Mouse (Mus musculus): ENCODE measurements around the gene Naa25. TPM values are rescaled to one million over a fixed set of nuclear protein-coding genes. Genes with fewer than 3 reads are reported as not detected.
A peak's percentile ranks its signal among the peaks of the same experiment; 100 is the strongest.

The Naa25 gene
- polyA plus RNA-seq, 1 experiment from 2014 or later, result 48.0 TPM

DNA sequence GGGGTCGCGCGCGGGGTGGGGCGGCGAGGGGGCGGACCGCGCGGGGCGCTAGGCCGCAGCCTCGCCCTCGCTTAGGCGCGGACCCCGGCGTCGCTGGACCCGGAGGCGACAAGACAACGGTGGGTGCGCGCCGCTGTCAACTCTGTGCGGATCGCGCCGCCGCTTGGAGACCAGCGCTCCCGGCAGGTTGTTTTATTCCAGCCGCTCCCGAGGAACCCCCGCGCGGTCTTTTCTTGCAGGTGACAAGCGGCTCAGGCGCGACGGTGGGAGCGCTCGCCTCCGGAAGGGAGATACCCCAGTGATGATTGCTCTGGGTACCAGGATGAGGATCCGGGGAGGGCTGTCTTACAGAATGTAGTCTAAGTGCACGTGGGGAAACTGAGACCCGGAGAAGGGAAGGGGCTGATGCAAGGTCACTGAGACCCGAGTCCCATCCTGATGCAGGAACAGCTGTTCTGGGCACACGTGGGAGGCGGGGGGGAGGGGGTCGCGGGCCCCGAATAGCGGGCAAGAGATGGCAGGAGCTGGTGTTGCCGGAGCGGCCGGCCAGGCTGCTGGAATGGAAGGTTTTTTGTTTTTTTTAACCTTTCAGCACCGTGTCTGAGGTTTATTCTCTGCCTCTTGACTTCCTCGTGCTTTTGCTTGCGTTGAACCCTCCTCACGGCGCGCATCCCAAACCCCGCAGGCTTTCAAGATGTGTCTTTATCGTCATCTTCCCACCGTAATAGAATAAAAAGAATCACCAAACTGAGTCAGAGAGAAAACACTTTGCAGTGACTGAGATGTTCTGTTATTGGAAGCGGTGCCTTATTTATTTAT, 619 bp downstream of the Naa25 start:
- Histone ChIP-seq H3K9me3 (no peaks in the 10 kb centered on the region), H3K9ac (peak overlapping the region; percentile 75), H3K27ac (peak overlapping the region; percentile 58; the same call in 1 of the 2 replicates), H3K4me1 (replicated peaks) (peaks cover 19% of the 10 kb centered on the region), H3K27me3 (replicated peaks) (no peaks in the 10 kb centered on the region), H3K4me2 (replicated peaks) (peak overlapping the region; percentile 92), H3K4me3 (replicated peaks) (peak overlapping the region; percentile 80), H3K36me3 (no peaks in the 10 kb centered on the region)
- WGBS, result under 1% methylated on average over 67 of the region's 67 CpGs
- peak; percentile 85 for ATAC-seq

GRCm38 (mm10) chr5:121398965-121399462, 1.3 kb downstream of the Naa25 start:
- Histone ChIP-seq H3K27ac (no peak overlapping the region), H3K36me3 (no peaks in the 10 kb centered on the region), H3K4me1 (replicated peaks) (peaks cover 19% of the 10 kb centered on the region), H3K4me2 (replicated peaks) (peak overlapping the region; percentile 92), H3K27me3 (replicated peaks) (no peaks in the 10 kb centered on the region), H3K9ac (peak overlapping the region; percentile 75), H3K4me3 (replicated peaks) (peak overlapping the region; percentile 80), H3K9me3 (no peaks in the 10 kb centered on the region)
- no peak for ATAC-seq
- 47% methylated on average over 9 of the region's 9 CpGs for WGBS

GRCm38 (mm10) chr5:121399540-121399939, 1.8 kb downstream of the Naa25 start:
- Histone ChIP-seq H3K27ac (no peak overlapping the region), H3K4me3 (replicated peaks) (peak overlapping the region; percentile 80; the same call in 1 of the 2 replicates)
- 74% methylated on average over 5 of the region's 5 CpGs for WGBS

DNA sequence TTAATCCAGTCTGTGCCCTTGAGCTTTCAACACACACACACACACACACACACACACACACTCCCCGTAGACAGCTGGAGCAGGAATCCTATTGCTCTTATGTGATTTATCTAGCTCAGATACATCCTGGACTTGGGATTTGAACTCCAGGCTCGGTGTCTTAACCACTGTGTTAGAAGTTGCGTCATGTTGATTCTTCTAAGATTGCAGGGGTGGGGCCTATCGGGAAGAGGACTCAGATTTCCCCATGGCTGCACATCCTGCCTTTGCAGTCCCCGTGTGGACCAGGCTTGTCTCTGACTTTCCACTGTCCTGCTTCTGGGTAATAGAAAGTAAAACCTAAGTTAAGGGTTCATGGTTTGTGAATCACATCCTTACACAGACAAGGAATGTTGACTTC, 2.3 kb downstream of the Naa25 start:
- WGBS, result 48% methylated on average over 5 of the region's 5 CpGs
- H3K9ac ChIP-seq, result no peak overlapping the region
- no peaks in the 10 kb centered on the region for H3K27me3 ChIP-seq (replicated peaks)
- ATAC-seq, result no peak
- no peaks in the 10 kb centered on the region for H3K36me3 ChIP-seq
- H3K4me1 ChIP-seq (replicated peaks), result peaks cover 19% of the 10 kb centered on the region
- no peaks in the 10 kb centered on the region for H3K9me3 ChIP-seq
- H3K4me2 ChIP-seq (replicated peaks), result 0 out of 2 replicates have a peak overlapping the region, but pooled peaks have one; percentile 92
- H3K4me3 ChIP-seq (replicated peaks), result no peak overlapping the region
- H3K27ac ChIP-seq, result no peak overlapping the region

More at GRCm38 (mm10) chr5:121399540-121399939, 1.8 kb downstream of the Naa25 start:
- peaks cover 19% of the 10 kb centered on the region for H3K4me1 ChIP-seq (replicated peaks)
- H3K9me3 ChIP-seq, result no peaks in the 10 kb centered on the region
- no peaks in the 10 kb centered on the region for H3K36me3 ChIP-seq
- H3K9ac ChIP-seq, result no peak overlapping the region; the same call in 1 of the 2 replicates
- H3K4me2 ChIP-seq (replicated peaks), result peak overlapping the region; percentile 92
- no peaks in the 10 kb centered on the region for H3K27me3 ChIP-seq (replicated peaks)
- no peak for ATAC-seq

DNA sequence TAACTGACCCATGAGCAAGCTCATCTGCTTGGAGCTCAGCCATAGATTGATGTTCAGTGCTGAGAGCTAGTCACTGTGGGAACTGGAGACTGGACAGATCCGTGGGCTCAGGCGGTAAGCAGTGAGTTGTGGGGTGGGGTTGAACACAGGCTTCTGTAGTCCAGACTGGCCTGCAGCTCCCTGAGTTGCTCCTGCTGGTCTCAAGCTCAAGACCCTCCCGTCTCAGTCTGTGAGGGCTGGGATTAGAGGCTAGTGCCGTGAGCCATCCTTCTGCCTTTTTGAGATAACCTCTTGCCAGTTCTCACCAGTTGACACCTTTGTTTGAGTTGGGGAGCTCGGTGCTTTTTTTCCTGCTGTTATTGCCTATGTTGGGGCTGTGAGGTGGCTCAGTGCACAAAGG, 3.1 kb downstream of the Naa25 start:
- Histone ChIP-seq H3K36me3 (no peaks in the 10 kb centered on the region), H3K9ac (no peak overlapping the region), H3K4me3 (replicated peaks) (no peak overlapping the region), H3K9me3 (no peaks in the 10 kb centered on the region), H3K27me3 (replicated peaks) (no peaks in the 10 kb centered on the region), H3K4me1 (replicated peaks) (peaks cover 19% of the 10 kb centered on the region), H3K27ac (no peak overlapping the region), H3K4me2 (replicated peaks) (no peak overlapping the region)
- 72% methylated on average over 5 of the region's 5 CpGs for WGBS
- ATAC-seq, result no peak

- Histone ChIP-seq H3K9me3 (no peaks in the 10 kb centered on the region), H3K4me1 (replicated peaks) (0 out of 2 replicates have a peak, but pooled peaks cover 2% of the 10 kb centered on the region), H3K4me2 (replicated peaks) (no peak overlapping the region), H3K27me3 (replicated peaks) (no peaks in the 10 kb centered on the region), H3K27ac (no peak overlapping the region), H3K36me3 (peaks cover 19% of the 10 kb centered on the region), H3K4me3 (replicated peaks) (no peak overlapping the region), H3K9ac (no peak overlapping the region)
- 87% methylated on average over 8 of the region's 8 CpGs for WGBS
- no peak for ATAC-seq
Measured at GRCm38 (mm10) chr5:121407856-121408255, 10.1 kb downstream of the Naa25 start.

- Histone ChIP-seq H3K36me3 (peaks cover 35% of the 10 kb centered on the region), H3K27ac (no peak overlapping the region), H3K9ac (no peak overlapping the region), H3K4me2 (replicated peaks) (no peak overlapping the region), H3K4me1 (replicated peaks) (0 out of 2 replicates have a peak, but pooled peaks cover 2% of the 10 kb centered on the region), H3K9me3 (no peaks in the 10 kb centered on the region), H3K27me3 (replicated peaks) (no peaks in the 10 kb centered on the region), H3K4me3 (replicated peaks) (no peak overlapping the region)
- ATAC-seq, result peak; percentile 62; the same call in 1 of the 2 replicates
- 62% methylated on average over 4 of the region's 4 CpGs for WGBS
Measured at GRCm38 (mm10) chr5:121410975-121411374, 13.2 kb downstream of the Naa25 start.

DNA sequence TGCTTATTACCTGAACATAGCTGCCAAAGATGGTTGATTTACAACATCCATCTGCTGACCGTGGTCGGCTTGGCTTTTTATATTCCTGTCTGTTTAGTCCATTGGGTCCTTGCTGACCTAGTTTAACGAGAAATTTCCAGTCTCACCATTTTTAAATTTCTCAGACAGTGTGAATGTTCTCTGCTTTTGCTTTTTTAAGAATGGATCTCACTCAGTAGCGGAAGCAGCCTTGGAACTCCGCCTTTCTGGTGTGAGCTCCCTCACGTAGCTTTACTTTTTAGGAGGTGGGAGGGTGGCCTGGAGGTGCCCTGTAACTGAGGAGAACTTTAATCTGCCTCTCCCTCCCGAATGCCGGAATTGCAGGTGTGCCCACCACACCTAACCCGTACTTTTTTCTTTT, 23.0 kb downstream of the Naa25 start:
- no peak for ATAC-seq

GRCm38 (mm10) chr5:121422787-121423186, 25.1 kb downstream of the Naa25 start:
- Histone ChIP-seq H3K4me1 (replicated peaks) (no peaks in the 10 kb centered on the region), H3K9ac (no peak overlapping the region), H3K4me2 (replicated peaks) (no peak overlapping the region), H3K9me3 (no peaks in the 10 kb centered on the region), H3K27ac (no peak overlapping the region), H3K36me3 (peaks cover 70% of the 10 kb centered on the region), H3K27me3 (replicated peaks) (no peaks in the 10 kb centered on the region), H3K4me3 (replicated peaks) (no peak overlapping the region)
- ATAC-seq, result no peak
- 89% methylated on average over 6 of the region's 6 CpGs for WGBS

More for the DNA sequence above, 23.0 kb downstream of the Naa25 start:
- Histone ChIP-seq H3K4me3 (replicated peaks) (no peak overlapping the region), H3K27me3 (replicated peaks) (no peaks in the 10 kb centered on the region), H3K4me2 (replicated peaks) (no peak overlapping the region), H3K4me1 (replicated peaks) (no peaks in the 10 kb centered on the region), H3K9me3 (no peaks in the 10 kb centered on the region), H3K27ac (no peak overlapping the region), H3K36me3 (peaks cover 66% of the 10 kb centered on the region), H3K9ac (no peak overlapping the region)
- 91% methylated on average over 9 of the region's 9 CpGs for WGBS

GRCm38 (mm10) chr5:121423297-121423696, 25.6 kb downstream of the Naa25 start:
- Histone ChIP-seq H3K4me1 (replicated peaks) (no peaks in the 10 kb centered on the region), H3K4me3 (replicated peaks) (no peak overlapping the region), H3K9me3 (no peaks in the 10 kb centered on the region), H3K9ac (no peak overlapping the region), H3K36me3 (peaks cover 70% of the 10 kb centered on the region), H3K27ac (no peak overlapping the region), H3K27me3 (replicated peaks) (no peaks in the 10 kb centered on the region), H3K4me2 (replicated peaks) (no peak overlapping the region)
- 86% methylated on average over 10 of the region's 10 CpGs for WGBS
- ATAC-seq, result no peak

GRCm38 (mm10) chr5:121428954-121429353, 31.2 kb downstream of the Naa25 start:
- 90% methylated on average over 3 of the region's 3 CpGs for WGBS
- no peak for ATAC-seq
- Histone ChIP-seq H3K27me3 (replicated peaks) (no peaks in the 10 kb centered on the region), H3K4me1 (replicated peaks) (no peaks in the 10 kb centered on the region), H3K4me3 (replicated peaks) (no peak overlapping the region), H3K9me3 (no peaks in the 10 kb centered on the region), H3K9ac (no peak overlapping the region), H3K36me3 (peaks cover 85% of the 10 kb centered on the region), H3K27ac (no peak overlapping the region), H3K4me2 (replicated peaks) (no peak overlapping the region)

- no peak overlapping the region for H3K27ac ChIP-seq
Measured at GRCm38 (mm10) chr5:121438131-121438530, 40.4 kb downstream of the Naa25 start.

More at GRCm38 (mm10) chr5:121438131-121438530, 40.4 kb downstream of the Naa25 start:
- ATAC-seq, result no peak
- no peak overlapping the region for H3K4me2 ChIP-seq (replicated peaks)
- no peak overlapping the region for H3K9ac ChIP-seq
- peaks cover 65% of the 10 kb centered on the region for H3K36me3 ChIP-seq
- no peaks in the 10 kb centered on the region for H3K27me3 ChIP-seq (replicated peaks)
- H3K9me3 ChIP-seq, result no peaks in the 10 kb centered on the region
- no peak overlapping the region for H3K4me3 ChIP-seq (replicated peaks)
- 79% methylated on average over 5 of the region's 5 CpGs for WGBS
- H3K4me1 ChIP-seq (replicated peaks), result no peaks in the 10 kb centered on the region
